Mouse (Mus musculus) ZHBTc4 (cell line): ENCODE data around the gene Trmt13.
A peak's percentile ranks its signal among the peaks of the same experiment; 100 is the strongest.

Experiments used
- DNase-seq: peaks from one replicate; pipeline ENCODE4 v3.0.0-alpha.2; 2011; ENCODE audit warnings: low read depth, low spot score

Trmt13 gene

GRCm38 (mm10) chr3:116547430-116547829 lies 67.0 kb downstream of the Trmt13 start:
- no peak for DNase-seq

DNA sequence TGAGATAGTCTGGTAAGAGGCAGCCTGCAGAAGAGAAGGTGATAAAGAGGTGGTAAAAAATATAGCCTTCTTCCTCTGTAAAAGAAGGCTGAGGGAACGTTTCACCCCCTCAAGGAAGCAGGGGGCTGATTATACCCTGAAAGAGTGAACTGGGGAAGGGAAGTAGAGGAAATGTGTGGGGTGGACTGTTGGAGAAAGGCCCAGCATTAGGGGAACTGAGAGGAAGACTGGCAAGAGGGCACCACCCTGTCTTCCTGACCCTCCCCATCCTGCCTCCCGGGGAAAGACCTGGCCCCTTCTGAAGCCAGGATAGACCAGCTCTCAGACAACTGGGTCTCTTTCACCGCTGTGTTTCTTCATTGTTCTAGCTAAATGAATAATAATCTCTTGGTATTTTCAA lies 71.9 kb downstream of the Trmt13 start:
- no peak for DNase-seq

DNA sequence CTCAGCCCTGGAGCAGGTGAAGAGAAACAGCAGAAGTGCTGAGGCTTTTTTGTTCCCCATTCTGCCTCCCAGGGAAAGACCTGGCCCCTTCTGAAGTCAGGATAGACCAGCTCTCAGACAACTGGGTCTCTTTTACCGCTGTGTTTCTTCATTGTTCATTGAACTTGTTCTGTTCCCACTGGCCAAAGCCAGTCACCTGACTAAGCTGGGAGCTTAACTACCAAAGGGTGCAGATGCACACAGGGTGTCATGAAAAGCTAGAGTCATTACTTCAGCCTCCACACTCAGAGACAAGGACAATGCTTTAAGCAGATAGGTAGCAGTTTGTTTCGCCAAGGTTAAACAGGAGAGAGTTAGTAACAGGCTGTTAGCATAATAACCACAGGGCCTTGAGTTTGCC lies 72.3 kb downstream of the Trmt13 start:
- DNase-seq = peak; percentile 64

DNA sequence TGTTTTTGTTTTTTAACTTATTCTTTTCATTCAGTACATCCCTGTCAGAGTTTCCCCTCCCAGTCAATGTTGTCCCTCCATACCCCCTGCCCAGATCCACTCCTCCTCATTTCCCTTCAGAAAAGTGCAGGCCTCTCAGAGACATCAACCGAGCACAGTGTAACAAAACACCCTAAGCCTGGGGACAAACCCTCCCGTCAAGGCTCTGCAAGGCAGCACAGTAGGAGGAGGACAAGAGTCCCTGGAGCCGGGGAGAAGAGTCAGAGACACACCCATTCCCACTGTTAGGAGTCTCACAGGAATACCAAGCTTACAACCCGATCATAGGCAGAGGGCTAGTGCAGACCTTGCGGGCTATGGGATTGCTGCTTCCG lies 77.2 kb downstream of the Trmt13 start:
- DNase-seq = peak; percentile 30

DNA sequence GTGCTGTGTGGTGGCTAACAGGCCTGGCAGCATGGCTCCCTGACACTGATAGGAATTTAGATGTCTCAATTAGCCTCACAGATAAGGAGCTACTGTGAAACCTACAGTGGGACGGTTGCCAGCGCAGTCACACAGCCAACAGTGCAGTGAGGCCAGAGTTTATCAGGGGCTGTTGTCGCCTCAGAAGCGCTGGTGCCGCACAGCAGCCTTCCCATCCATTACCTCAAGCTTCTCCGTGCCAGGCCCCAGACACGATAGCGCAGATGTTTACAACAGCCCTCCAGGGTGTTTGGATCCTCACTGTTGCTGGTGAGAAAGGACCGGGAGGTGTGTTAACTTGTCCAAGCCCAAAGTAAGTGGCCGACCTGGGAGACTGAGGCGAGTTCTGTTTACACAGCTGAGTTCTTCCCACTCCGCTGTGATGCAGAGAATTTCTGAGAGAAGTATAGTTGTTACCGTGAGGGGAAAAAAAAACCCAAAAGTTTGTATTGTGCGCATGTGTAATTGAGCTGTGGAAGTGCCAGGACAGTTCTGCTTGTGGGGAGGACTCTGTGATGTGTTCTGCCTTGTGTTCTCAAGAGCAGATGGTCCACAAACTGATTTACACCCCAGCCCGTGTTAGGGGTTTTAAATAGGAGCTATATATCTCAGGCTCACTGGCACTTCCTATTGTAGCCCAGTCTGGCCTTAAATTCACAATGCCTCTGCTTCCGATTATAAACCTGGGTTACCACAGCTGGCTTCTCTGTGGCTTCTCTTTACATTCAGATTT lies 77.8 kb downstream of the Trmt13 start:
- no peak for DNase-seq
